Mouse (Mus musculus): ENCODE data around the gene Acmsd. TPM values are rescaled to one million over a fixed set of nuclear protein-coding genes. Genes with fewer than 3 reads are reported as not detected.

The Acmsd gene
- polyA plus RNA-seq, 1 experiment from 2014 or later, result 0.69 TPM

DNA sequence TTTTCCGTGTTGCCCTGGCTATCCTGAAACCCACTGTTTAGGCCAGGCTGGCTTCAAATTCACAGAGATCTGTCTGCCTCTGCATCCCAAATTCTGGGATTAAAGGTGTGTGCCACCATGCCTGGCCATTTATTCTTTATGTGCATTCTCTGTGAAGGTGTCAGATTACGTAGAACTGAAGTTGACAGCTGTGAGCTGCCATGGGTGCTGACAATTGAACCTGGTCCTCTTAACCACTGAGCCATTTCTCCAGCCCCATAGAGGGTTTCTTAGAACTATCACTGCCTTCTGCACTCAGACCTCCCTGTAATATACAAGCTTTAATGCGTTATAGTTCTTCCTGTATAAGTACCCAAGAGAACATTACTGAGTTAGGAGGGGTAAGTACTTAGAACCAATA lies 49.4 kb downstream of the Acmsd start:
- no peak overlapping the region for H3K27ac ChIP-seq
- H3K9ac ChIP-seq, result no peak overlapping the region
- H3K4me3 ChIP-seq (replicated peaks), result no peak overlapping the region
- no peak for ATAC-seq (ENCODE audit: insufficient read depth, low FRiP score, low read depth)
- H3K27me3 ChIP-seq (replicated peaks), result no peaks in the 10 kb centered on the region
- H3K4me1 ChIP-seq, result 0 out of 2 replicates have a peak, but pooled peaks cover 6% of the 10 kb centered on the region
- 88% methylated on average over 3 of the region's 3 CpGs for WGBS
- H3K36me3 ChIP-seq, result no peaks in the 10 kb centered on the region
- no peaks in the 10 kb centered on the region for H3K9me3 ChIP-seq
- no peak overlapping the region for H3K4me2 ChIP-seq

DNA sequence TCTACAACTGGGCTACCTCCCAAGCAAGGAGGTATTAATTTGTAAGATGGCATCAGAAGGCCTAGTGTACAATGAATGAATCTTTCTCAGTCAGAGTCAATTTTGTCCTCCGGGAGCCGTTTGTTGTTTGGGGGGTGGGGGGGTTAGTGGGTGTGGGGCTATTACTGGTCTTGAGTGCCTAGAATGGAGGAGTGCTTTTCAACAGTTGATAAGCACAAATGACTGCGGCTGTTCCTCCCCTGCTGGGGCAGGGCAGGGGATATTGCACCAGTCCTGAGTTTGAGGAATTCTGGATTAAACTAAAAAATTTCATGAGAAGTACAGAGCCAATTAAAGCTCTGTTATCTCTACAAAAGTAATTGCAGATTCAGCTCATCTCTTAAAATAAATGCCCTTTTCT lies 50.9 kb downstream of the Acmsd start:
- H3K27ac ChIP-seq, result no peak overlapping the region
- H3K27me3 ChIP-seq (replicated peaks), result no peaks in the 10 kb centered on the region
- no peak overlapping the region for H3K9ac ChIP-seq
- H3K4me3 ChIP-seq (replicated peaks), result no peak overlapping the region
- WGBS, result 21% methylated on average over 3 of the region's 3 CpGs
- no peak overlapping the region for H3K4me2 ChIP-seq
- no peaks in the 10 kb centered on the region for H3K36me3 ChIP-seq
- H3K9me3 ChIP-seq, result no peaks in the 10 kb centered on the region
- ATAC-seq (ENCODE audit: insufficient read depth, low FRiP score, low read depth), result no peak
- H3K4me1 ChIP-seq, result 0 out of 2 replicates have a peak, but pooled peaks cover 6% of the 10 kb centered on the region

DNA sequence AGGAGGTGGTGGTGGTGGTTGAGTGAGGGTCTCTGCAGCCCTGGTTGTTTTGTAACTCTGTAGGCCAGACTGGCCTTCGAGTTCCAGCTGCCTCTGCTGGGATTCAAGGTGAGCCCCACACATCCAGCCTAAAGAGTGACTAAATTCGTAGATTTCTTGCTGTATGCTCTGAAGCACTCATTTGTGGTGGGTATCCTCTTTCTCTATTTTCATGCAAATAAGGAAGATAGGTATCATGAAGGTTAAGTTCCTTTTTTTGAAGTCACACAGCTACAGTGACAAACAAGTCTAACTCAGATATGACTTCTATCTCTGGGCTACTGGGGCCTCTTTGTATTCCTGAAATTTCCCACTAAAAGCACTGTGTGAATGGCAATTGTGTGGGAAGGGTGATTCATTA lies 51.6 kb downstream of the Acmsd start:
- ATAC-seq (ENCODE audit: insufficient read depth, low FRiP score, low read depth), result no peak
- Histone ChIP-seq H3K9ac (no peak overlapping the region), H3K36me3 (no peaks in the 10 kb centered on the region), H3K4me3 (replicated peaks) (no peak overlapping the region), H3K9me3 (no peaks in the 10 kb centered on the region), H3K27me3 (replicated peaks) (no peaks in the 10 kb centered on the region), H3K4me1 (0 out of 2 replicates have a peak, but pooled peaks cover 6% of the 10 kb centered on the region), H3K4me2 (no peak overlapping the region), H3K27ac (no peak overlapping the region)
- WGBS, result 76% methylated on average over 2 of the region's 2 CpGs

DNA sequence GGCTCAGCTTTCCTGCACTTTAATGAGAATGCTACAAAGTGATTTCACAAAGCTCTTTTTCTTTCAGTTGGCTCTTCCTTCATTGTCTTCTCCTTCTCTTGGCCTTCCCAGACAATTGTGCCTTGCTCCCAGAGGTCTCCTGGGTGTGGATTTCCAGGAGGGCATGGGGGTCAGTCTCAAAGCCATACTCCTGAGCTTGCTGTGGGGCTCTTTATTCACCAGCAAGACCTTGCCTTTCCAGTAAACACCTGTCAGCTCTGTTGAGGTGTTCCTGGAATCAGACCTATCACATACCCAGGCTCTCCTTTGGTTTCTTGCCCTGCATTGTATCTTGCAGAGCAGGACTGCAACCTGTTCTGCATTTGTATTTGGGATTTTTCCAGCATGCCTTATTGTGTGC lies 54.6 kb downstream of the Acmsd start:
- Histone ChIP-seq H3K36me3 (no peaks in the 10 kb centered on the region), H3K4me1 (no peaks in the 10 kb centered on the region), H3K4me3 (replicated peaks) (no peak overlapping the region), H3K27ac (no peak overlapping the region), H3K9ac (no peak overlapping the region), H3K27me3 (replicated peaks) (no peaks in the 10 kb centered on the region), H3K9me3 (no peaks in the 10 kb centered on the region), H3K4me2 (no peak overlapping the region)
- no peak for ATAC-seq (ENCODE audit: insufficient read depth, low FRiP score, low read depth)

DNA sequence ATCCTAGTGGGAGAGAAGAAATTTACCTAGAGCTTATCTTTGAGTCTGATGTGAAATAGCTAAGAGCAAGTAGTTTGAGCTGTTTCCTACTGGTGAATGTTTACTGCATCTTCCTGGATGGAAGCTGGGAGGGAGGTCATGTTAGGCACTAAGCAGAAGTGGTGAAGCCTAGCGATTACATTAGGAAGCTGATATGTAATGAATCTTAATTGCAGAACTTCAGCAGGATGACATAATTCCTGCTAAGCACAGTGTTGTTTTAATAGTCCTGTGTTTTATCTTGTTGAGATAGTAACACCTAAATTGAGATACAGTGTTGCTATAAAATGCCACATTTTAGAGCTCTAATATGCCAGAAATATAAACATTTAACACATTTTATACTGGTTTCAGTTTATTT lies 56.7 kb downstream of the Acmsd start:
- no peak overlapping the region for H3K4me3 ChIP-seq (replicated peaks)
- ATAC-seq (ENCODE audit: insufficient read depth, low FRiP score, low read depth), result no peak
- WGBS, result 39% methylated on average over 1 of the region's 1 CpGs
- no peaks in the 10 kb centered on the region for H3K36me3 ChIP-seq
- no peaks in the 10 kb centered on the region for H3K9me3 ChIP-seq
- no peaks in the 10 kb centered on the region for H3K4me1 ChIP-seq
- H3K4me2 ChIP-seq, result no peak overlapping the region
- H3K27me3 ChIP-seq (replicated peaks), result no peaks in the 10 kb centered on the region
- no peak overlapping the region for H3K9ac ChIP-seq
- no peak overlapping the region for H3K27ac ChIP-seq

DNA sequence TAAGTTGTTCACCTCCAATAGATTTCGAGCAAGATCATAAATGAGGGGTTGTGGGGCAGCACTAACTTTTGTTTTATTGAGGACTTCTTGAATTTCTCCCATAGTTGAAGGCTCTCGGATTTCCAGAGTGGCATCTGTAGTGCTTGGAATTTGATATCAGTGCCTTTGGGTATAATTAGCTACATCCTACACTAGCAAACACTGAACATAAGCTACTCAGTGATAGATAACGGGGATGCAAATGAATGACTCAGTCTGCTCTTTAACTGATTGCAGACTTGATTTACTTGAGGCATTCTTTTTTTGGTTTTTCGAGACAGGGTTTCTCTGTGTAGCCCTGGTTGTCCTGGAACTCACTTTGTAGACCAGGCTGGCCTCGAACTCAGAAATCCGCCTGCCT lies 59.7 kb downstream of the Acmsd start:
- no peak overlapping the region for H3K9ac ChIP-seq
- no peaks in the 10 kb centered on the region for H3K36me3 ChIP-seq
- H3K27me3 ChIP-seq (replicated peaks), result no peaks in the 10 kb centered on the region
- H3K4me3 ChIP-seq (replicated peaks), result no peak overlapping the region
- 82% methylated on average over 6 of the region's 6 CpGs for WGBS
- no peaks in the 10 kb centered on the region for H3K9me3 ChIP-seq
- no peak overlapping the region for H3K27ac ChIP-seq
- H3K4me2 ChIP-seq, result no peak overlapping the region
- ATAC-seq (ENCODE audit: insufficient read depth, low FRiP score, low read depth), result no peak
- no peaks in the 10 kb centered on the region for H3K4me1 ChIP-seq

DNA sequence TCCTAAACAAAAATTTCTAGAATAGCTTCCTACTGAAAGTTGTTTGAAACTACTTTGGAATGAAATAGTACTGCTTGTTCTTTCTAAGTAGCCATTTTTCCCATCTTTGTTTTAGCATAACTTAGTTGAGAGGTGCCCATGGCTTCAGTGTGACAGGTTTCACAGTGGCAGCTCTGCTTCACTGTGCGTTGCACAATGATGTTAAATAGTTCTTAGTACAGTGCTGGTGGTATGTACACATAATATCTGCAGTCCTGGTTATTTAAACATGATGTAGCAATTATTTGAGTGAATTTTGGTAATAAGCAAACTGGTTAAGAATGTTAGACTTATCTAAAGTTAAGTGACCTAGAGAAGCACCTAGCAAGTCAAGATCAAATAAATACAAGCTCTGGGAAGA lies 64.2 kb downstream of the Acmsd start:
- WGBS, result 80% methylated on average over 1 of the region's 1 CpGs
- Histone ChIP-seq H3K4me3 (replicated peaks) (no peak overlapping the region), H3K36me3 (no peaks in the 10 kb centered on the region), H3K4me2 (no peak overlapping the region), H3K9me3 (no peaks in the 10 kb centered on the region), H3K9ac (no peak overlapping the region), H3K4me1 (no peaks in the 10 kb centered on the region), H3K27ac (no peak overlapping the region), H3K27me3 (replicated peaks) (no peaks in the 10 kb centered on the region)
- no peak for ATAC-seq (ENCODE audit: insufficient read depth, low FRiP score, low read depth)

DNA sequence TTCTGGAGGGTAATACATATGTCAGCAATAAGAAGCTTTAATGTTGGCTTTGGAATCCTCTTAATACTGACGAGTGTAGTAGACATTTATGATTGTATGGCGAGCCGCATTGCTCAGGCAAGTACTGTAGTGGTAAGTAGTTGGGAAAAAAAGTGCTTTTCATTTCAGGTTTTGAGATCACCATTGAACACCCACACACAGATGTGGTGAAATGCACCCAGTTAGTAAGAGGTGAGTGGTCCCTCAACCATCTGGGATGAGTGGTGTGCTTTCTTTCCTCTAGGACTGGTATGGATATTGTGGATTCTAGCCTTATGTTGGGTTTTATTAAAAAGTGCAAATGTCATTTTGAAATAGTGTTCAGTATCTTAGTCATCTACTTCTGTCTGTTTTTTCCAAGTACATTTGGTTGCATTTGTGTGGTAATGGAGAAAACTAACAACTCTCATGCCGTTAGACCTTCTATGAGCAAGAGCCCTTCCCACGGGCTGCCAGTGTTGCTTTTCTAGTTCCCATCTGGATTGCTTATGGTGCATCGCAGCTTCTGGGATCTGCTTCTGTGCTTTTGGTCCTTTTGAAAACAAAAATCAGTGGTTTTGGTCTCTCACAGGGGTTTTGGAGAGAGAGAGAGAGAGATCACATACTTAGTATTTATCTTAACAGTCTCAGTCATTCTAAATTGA lies 66.0 kb downstream of the Acmsd start:
- no peaks in the 10 kb centered on the region for H3K9me3 ChIP-seq
- no peak overlapping the region for H3K4me2 ChIP-seq
- no peak overlapping the region for H3K9ac ChIP-seq
- no peaks in the 10 kb centered on the region for H3K4me1 ChIP-seq
- peaks cover 8% of the 10 kb centered on the region; the same call in 1 of the 2 replicates for H3K36me3 ChIP-seq
- no peak overlapping the region for H3K4me3 ChIP-seq (replicated peaks)
- no peaks in the 10 kb centered on the region for H3K27me3 ChIP-seq (replicated peaks)
- no peak for ATAC-seq (ENCODE audit: insufficient read depth, low FRiP score, low read depth)
- 87% methylated on average over 6 of the region's 6 CpGs for WGBS
- no peak overlapping the region for H3K27ac ChIP-seq

DNA sequence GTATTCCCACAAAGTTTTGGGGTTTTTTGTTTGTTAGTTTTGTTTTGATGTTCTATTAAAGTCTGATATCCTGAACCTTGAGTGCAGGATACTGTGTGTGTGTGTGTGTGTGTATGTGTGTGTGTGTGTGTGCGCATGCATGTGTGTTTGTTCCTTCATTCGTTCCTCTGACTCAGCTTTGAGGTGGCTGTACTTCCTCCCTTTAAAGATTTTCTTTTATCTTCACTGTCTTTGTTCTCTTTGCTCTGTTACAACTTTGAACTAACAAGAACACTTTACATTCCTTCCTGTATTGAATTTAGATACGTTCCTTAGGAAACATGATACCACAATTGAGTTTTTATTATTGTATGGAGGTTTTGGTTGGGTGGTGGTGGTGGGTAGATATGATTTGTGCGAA lies 67.1 kb downstream of the Acmsd start:
- 64% methylated on average over 4 of the region's 4 CpGs for WGBS
- ATAC-seq (ENCODE audit: insufficient read depth, low FRiP score, low read depth), result 0 out of 2 replicates have a peak, but pooled peaks have one; percentile 22
- H3K36me3 ChIP-seq, result peaks cover 10% of the 10 kb centered on the region; the same call in 1 of the 2 replicates

DNA sequence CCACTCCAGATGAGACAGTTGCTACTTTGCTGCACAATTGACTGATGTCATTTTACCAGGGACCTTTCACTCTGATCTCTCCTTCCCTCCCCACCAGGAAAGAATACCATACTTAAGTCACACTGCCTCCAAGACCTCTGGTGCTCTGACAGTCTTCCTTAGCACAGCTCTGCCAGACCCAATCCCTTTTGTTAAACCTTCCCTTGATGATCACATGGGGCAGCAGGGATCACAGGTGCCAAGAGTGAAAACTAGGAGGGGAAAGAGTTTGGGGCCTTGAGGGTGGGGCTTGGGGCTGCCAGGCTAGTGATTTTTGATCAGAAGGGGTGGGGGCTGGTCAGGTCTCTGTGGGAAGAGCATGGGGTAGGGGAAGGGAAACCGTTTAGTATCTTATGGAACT lies 67.5 kb downstream of the Acmsd start:
- Histone ChIP-seq H3K36me3 (peaks cover 13% of the 10 kb centered on the region; the same call in 1 of the 2 replicates), H3K27ac (no peak overlapping the region), H3K4me2 (no peak overlapping the region), H3K4me3 (replicated peaks) (no peak overlapping the region), H3K27me3 (replicated peaks) (no peaks in the 10 kb centered on the region), H3K9me3 (no peaks in the 10 kb centered on the region), H3K4me1 (no peaks in the 10 kb centered on the region), H3K9ac (no peak overlapping the region)
- 0 out of 2 replicates have a peak, but pooled peaks have one; percentile 4 for ATAC-seq (ENCODE audit: insufficient read depth, low FRiP score, low read depth)
- WGBS, result 55% methylated on average over 1 of the region's 1 CpGs

More for the DNA sequence above, 67.1 kb downstream of the Acmsd start:
- H3K4me2 ChIP-seq, result no peak overlapping the region
- H3K9me3 ChIP-seq, result no peaks in the 10 kb centered on the region
- H3K27ac ChIP-seq, result no peak overlapping the region
- H3K4me1 ChIP-seq, result no peaks in the 10 kb centered on the region
- H3K4me3 ChIP-seq (replicated peaks), result no peak overlapping the region
- H3K27me3 ChIP-seq (replicated peaks), result no peaks in the 10 kb centered on the region
- H3K9ac ChIP-seq, result no peak overlapping the region

DNA sequence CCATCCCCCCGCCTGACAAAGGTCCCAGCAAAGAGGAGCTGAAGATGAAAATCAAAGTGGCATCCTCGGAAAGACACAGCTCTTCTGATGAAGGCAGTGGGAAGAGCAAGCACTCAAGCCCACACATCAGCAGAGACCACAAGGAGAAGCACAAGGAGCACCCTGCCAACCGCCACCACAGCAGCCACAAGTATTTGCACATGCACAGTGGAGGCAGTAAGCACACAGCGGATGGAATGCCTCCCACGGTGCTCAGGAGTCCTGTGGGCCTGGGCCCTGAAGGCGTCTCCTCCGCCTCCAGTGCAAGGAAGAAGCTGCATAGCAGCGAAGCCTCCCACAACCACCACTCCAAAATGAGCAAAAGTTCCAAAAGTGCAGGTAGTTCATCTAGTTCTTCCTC lies 73.7 kb downstream of the Acmsd start:
- H3K4me1 ChIP-seq, result no peaks in the 10 kb centered on the region
- no peak overlapping the region for H3K4me2 ChIP-seq
- H3K9me3 ChIP-seq, result no peaks in the 10 kb centered on the region
- no peak overlapping the region for H3K27ac ChIP-seq
- 90% methylated on average over 8 of the region's 8 CpGs for WGBS
- H3K9ac ChIP-seq, result no peak overlapping the region
- no peak overlapping the region for H3K4me3 ChIP-seq (replicated peaks)
- peaks cover 41% of the 10 kb centered on the region for H3K36me3 ChIP-seq
- no peak for ATAC-seq (ENCODE audit: insufficient read depth, low FRiP score, low read depth)
- H3K27me3 ChIP-seq (replicated peaks), result no peaks in the 10 kb centered on the region

DNA sequence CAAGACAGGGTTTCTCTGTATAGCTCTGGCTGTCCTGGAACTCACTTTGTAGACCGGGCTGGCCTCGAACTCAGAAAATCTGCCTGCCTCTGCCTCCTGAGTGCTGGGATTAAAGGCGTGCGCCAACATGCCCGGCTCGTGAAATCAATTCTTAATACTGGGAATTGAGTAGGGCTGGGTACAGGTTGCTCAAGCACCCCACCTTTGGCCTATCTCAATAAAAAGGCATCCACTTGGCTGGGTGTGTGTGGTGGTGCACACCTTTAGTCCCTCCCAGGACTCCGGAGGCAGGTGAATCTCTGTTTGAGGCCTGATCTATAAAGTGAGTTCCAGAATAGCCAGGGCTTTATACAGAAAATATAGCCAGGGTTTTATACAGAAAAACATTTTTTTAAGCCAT lies 79.5 kb downstream of the Acmsd start:
- Histone ChIP-seq H3K9ac (no peak overlapping the region), H3K27me3 (replicated peaks) (no peaks in the 10 kb centered on the region), H3K36me3 (peaks cover 10% of the 10 kb centered on the region; the same call in 1 of the 2 replicates), H3K4me2 (no peak overlapping the region), H3K4me3 (replicated peaks) (no peak overlapping the region), H3K4me1 (no peaks in the 10 kb centered on the region), H3K9me3 (no peaks in the 10 kb centered on the region), H3K27ac (no peak overlapping the region)
- no peak for ATAC-seq (ENCODE audit: insufficient read depth, low FRiP score, low read depth)
- WGBS, result 95% methylated on average over 7 of the region's 7 CpGs

DNA sequence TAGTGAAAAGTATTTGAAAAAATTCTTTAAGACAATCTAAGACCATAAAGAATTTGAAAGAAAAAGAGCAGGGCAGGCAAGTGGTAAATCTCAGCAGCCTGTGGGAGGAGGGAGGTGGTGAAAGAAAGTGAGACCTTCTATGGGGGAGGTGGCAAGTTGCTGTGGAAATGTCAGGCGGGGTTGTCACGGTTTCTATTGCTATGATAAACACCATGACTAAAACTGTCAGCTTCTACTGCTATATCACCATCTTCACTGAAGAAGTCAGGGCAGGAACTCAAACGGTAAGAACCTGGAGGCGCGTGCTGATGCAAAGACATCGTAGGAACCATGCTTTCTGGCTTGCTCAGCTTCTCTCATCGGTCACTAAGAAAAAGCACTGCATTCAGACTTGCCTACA lies 83.7 kb downstream of the Acmsd start:
- no peak for ATAC-seq (ENCODE audit: insufficient read depth, low FRiP score, low read depth)
- Histone ChIP-seq H3K9me3 (no peaks in the 10 kb centered on the region), H3K27me3 (replicated peaks) (no peaks in the 10 kb centered on the region), H3K36me3 (no peaks in the 10 kb centered on the region), H3K9ac (no peak overlapping the region), H3K4me3 (replicated peaks) (no peak overlapping the region), H3K4me2 (no peak overlapping the region), H3K27ac (no peak overlapping the region), H3K4me1 (no peaks in the 10 kb centered on the region)
- 65% methylated on average over 7 of the region's 7 CpGs for WGBS
